Mouse (Mus musculus) bone marrow macrophage, adult 2 months (primary cell): ENCODE measurements around the gene Gpsm3.

Source experiments
- CTCF ChIP-seq: IDR thresholded peaks from 2 replicates; pipeline ENCODE4 v1.5.1; 2012; ENCODE audit warnings: low read depth, mild to moderate bottlenecking, low read length, moderate library complexity
- POLR2A ChIP-seq: IDR thresholded peaks from 2 replicates; pipeline ENCODE4 v1.6.1; 2012; ENCODE audit warnings: mild to moderate bottlenecking, low read depth, low read length, borderline replicate concordance

- no peak for TF ChIP-seq CTCF
- TF ChIP-seq POLR2A: no peak
Observed at GRCm38 (mm10) chr17:34596098-34596497, 6.5 kb downstream of the Gpsm3 start.
